Mouse (Mus musculus): ENCODE measurements at regions not wholly inside any gene's neighbourhood (a gene's known extent, or its start where the extent isn't known, plus 50 kb on each side); places are given as distances from the start of the nearest gene placed in this dataset.

DNA sequence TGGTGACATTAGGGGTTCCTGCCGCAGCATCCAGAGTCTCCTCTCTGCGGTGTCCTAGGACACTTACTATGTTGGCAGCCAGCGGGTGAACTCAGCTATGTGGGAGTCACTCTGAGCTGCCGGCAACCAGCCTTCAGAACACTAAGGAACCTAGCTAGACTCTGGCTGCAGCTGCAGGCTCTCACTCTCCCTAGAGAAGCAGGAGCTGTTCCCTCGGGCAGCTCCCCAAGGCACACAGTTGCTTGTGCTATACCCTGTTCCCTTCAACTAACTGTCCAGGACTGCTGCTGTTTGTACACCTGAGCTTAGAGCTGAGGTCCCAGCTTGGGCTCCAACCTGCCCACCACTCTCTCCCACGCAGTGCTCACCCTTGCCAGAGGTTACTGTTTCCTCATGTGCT lies 121.9 kb downstream of the Ets2 start:
- TF ChIP-seq POLR2A (IDR thresholded peaks at IDR 0.05; ENCODE audit: low read depth, low read length): no peak
- TF ChIP-seq CTCF (conservative IDR thresholded peaks at IDR 0.05; ENCODE audit: insufficient read depth, insufficient read length, low read depth, low read length): no peak

Data from kidney, adult 2 months (tissue).